ENCODE assay signal across 13 mouse cellular contexts in the genomic region with DNA sequence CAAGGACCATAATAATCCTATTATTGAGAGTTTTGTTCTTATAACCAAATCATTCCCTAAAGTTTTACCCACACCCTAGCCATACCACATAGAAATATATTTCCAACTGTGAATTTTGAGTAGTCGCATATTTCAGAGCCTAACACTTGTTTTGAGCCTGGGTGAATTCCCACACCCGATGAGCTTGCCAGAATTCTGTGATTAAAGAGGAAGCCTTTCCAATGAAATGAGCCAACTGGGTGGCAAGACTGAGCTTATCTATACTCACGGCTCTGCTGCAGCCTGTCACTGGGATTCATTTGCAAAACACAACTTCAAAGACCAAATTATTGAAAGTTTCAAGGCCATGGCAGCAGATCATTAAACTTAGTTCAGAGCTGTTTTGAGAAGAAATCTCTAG.
"Had no signal": no experiment of that assay in that cellular context is flagged by ENCODE, and none has a peak within 500 bp of the region (broad histone marks: within the 10 kb centered on the region; RNA-seq: fewer than 3 reads in every experiment).

No protein-coding gene starts in this region.

- H3K4me2 ChIP-seq: liver, embryonic 13.5 days; midbrain, embryonic 11.5 days had no signal

- H3K4me3 ChIP-seq: layer of hippocampus, adult 2 months; left cerebral cortex, adult 2 months; liver, embryonic 13.5 days had no signal

- H3K27me3 ChIP-seq: liver, embryonic 13.5 days had no signal

- H3K36me3 ChIP-seq: liver, embryonic 13.5 days had no signal

- H3K9me3 ChIP-seq: liver, embryonic 13.5 days had no signal

- H3K4me1 ChIP-seq: liver, embryonic 13.5 days had no signal

- H3K27ac ChIP-seq: kidney, postnatal 0 days; layer of hippocampus, adult 2 months; left cerebral cortex, adult 2 months; liver, embryonic 13.5 days; stomach, postnatal 0 days had no signal

- H3K9ac ChIP-seq: liver, embryonic 13.5 days had no signal

- DNase-seq: kidney, adult 2 months; kidney, postnatal 25 days; liver, embryonic 13.5 days; lung, adult 2 months; lung, postnatal 14 days; lung, postnatal 4 days; midbrain, embryonic 14.5 days; thymus, postnatal 25 days had no signal
